Mouse (Mus musculus) hindbrain, embryonic 12.5 days (tissue): Measurements from ENCODE around the gene Sprr2j-ps. TPM values are rescaled to one million over a fixed set of nuclear protein-coding genes. Genes with fewer than 3 reads are reported as not detected.

Experiments
- ATAC-seq: fragments of 200-750 bp; cut with Nextera tagmentation; 2 replicates; pipeline ENCODE4 v1.8.0; 2017; ENCODE audit warnings: moderate TSS enrichment; ENCODE audit not compliant: low FRiP score
- H3K27ac ChIP-seq: fragments of 300-500 bp; sonication (generic); 2 replicates; pipeline ENCODE4 v1.5.1; 2016; ENCODE audit warnings: mild to moderate bottlenecking
- H3K27me3 ChIP-seq: fragments of 300-500 bp; sonication (generic); 2 replicates; pipeline ENCODE4 v1.6.1; 2016; ENCODE audit warnings: mild to moderate bottlenecking
- H3K36me3 ChIP-seq: fragments of 300-500 bp; sonication (generic); 2 replicates; pipeline ENCODE4 v1.6.1; 2016; ENCODE audit warnings: mild to moderate bottlenecking
- H3K4me1 ChIP-seq: fragments of 300-500 bp; sonication (generic); 2 replicates; pipeline ENCODE4 v1.6.1; 2016
- H3K4me2 ChIP-seq: fragments of 300-500 bp; sonication (generic); replicated peaks from 2 replicates; pipeline ENCODE4 v1.6.1; 2016; ENCODE audit warnings: mild to moderate bottlenecking
- H3K4me3 ChIP-seq: fragments of 300-500 bp; sonication (generic); 2 replicates; pipeline ENCODE4 v1.5.1; 2016; ENCODE audit warnings: mild to moderate bottlenecking
- H3K9ac ChIP-seq: fragments of 300-500 bp; sonication (generic); 2 replicates; pipeline ENCODE4 v1.6.1; 2016; ENCODE audit warnings: mild to moderate bottlenecking, moderate library complexity
- H3K9me3 ChIP-seq: fragments of 300-500 bp; sonication (generic); replicated peaks from 2 replicates; pipeline ENCODE4 v1.6.1; 2016; ENCODE audit warnings: mild to moderate bottlenecking
- WGBS: fragments of 180-500 bp; shearing (Covaris S2); methylation state at CpG from one replicate; pipeline ENCODE4 v1.1.7; 2016; 5-methylcytosine and 5-hydroxymethylcytosine counted together
- polyA plus RNA-seq: library from polyadenylated mRNA; unstranded; fragments of >200 nt; fragmentation: Nextera tagmentation; extraction: Ambion mirVana; gene quantifications from 2 replicates; pipeline ENCODE4 v1.2.1, GENCODE M21; 2016

Sprr2j-ps gene
- not detected in 2 replicates for polyA plus RNA-seq

GRCm38 (mm10) chr3:92417782-92418181 lies at the start of gene Sprr2j-ps:
Gene Sprr2j-ps, plus strand, starts transcription at chr3:92418082.
- Histone ChIP-seq H3K27ac (no peak within 1 kb of the TSS), H3K9ac (no peak within 1 kb of the TSS), H3K36me3 (no peaks in the 10 kb centered on the region), H3K4me2 (no peak within 1 kb of the TSS), H3K9me3 (no peaks in the 10 kb centered on the region), H3K4me3 (no peak within 1 kb of the TSS), H3K27me3 (no peaks in the 10 kb centered on the region), H3K4me1 (no peaks in the 10 kb centered on the region)
- ATAC-seq, result no peak
- 90% methylated on average over 2 of the region's 2 CpGs for WGBS

GRCm38 (mm10) chr3:92373613-92374012 lies 44.3 kb upstream of the Sprr2j-ps start:
- H3K27me3 ChIP-seq, result no peaks in the 10 kb centered on the region
- no peak overlapping the region for H3K4me3 ChIP-seq
- H3K4me1 ChIP-seq, result no peaks in the 10 kb centered on the region
- H3K4me2 ChIP-seq, result no peak overlapping the region
- ATAC-seq, result no peak
- WGBS, result 76% methylated on average over 2 of the region's 2 CpGs
- no peaks in the 10 kb centered on the region for H3K9me3 ChIP-seq
- H3K27ac ChIP-seq, result no peak overlapping the region
- H3K9ac ChIP-seq, result no peak overlapping the region
- no peaks in the 10 kb centered on the region for H3K36me3 ChIP-seq

DNA sequence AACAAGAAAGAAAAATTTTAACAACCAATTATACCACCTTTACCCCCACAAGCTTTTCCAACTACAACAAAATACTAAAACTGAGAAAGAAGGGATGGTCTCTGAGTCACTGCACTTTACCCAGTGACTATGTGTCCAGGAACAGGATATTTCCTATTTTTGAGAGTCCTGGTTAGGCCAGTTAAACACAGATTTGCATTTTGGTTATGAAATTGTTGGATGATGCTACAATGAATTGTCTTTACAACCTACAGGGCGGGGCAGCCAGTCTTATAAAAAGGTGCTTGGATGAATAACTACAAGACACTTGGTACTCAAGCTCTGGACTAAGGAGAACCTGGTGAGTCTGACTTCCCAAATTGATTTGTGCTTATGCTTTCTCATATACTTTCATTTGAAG lies 32.5 kb upstream of the Sprr2j-ps start, which contains the start of gene Sprr2h:
Gene Sprr2h (plus strand): TSS at position 301 of the 400 bp plus-strand sequence.
- Histone ChIP-seq H3K27me3 (no peaks in the 10 kb centered on the region), H3K9me3 (no peaks in the 10 kb centered on the region), H3K36me3 (no peaks in the 10 kb centered on the region), H3K27ac (no peak within 1 kb of the TSS), H3K4me2 (no peak within 1 kb of the TSS), H3K9ac (no peak within 1 kb of the TSS), H3K4me3 (no peak within 1 kb of the TSS), H3K4me1 (no peaks in the 10 kb centered on the region)
- 96% methylated on average over 1 of the region's 1 CpGs for WGBS
- ATAC-seq, result no peak

GRCm38 (mm10) chr3:92394301-92394700 lies 23.6 kb upstream of the Sprr2j-ps start:
- no peak overlapping the region for H3K27ac ChIP-seq
- ATAC-seq, result no peak
- 54% methylated on average over 1 of the region's 1 CpGs for WGBS

GRCm38 (mm10) chr3:92407691-92408090 lies 10.2 kb upstream of the Sprr2j-ps start, which contains the start of gene Sprr2i:
Gene Sprr2i, plus strand, starts transcription at chr3:92407991.
- ATAC-seq, result no peak
- 89% methylated on average over 2 of the region's 2 CpGs for WGBS

More at GRCm38 (mm10) chr3:92394301-92394700, 23.6 kb upstream of the Sprr2j-ps start:
- H3K9me3 ChIP-seq, result no peaks in the 10 kb centered on the region
- no peaks in the 10 kb centered on the region for H3K36me3 ChIP-seq
- H3K4me3 ChIP-seq, result no peak overlapping the region
- H3K27me3 ChIP-seq, result no peaks in the 10 kb centered on the region
- H3K9ac ChIP-seq, result no peak overlapping the region
- no peak overlapping the region for H3K4me2 ChIP-seq
- H3K4me1 ChIP-seq, result no peaks in the 10 kb centered on the region

GRCm38 (mm10) chr3:92429323-92429722 lies 11.4 kb downstream of the Sprr2j-ps start, which contains the start of gene Gm9774:
Gene Gm9774, minus strand, starts transcription at chr3:92429423.
- H3K27ac ChIP-seq, result no peak within 1 kb of the TSS
- H3K27me3 ChIP-seq, result no peaks in the 10 kb centered on the region
- no peaks in the 10 kb centered on the region for H3K4me1 ChIP-seq
- H3K9me3 ChIP-seq, result no peaks in the 10 kb centered on the region
- no peak within 1 kb of the TSS for H3K4me3 ChIP-seq
- no peak within 1 kb of the TSS for H3K4me2 ChIP-seq
- H3K9ac ChIP-seq, result no peak within 1 kb of the TSS
- H3K36me3 ChIP-seq, result no peaks in the 10 kb centered on the region
- ATAC-seq, result no peak
- 93% methylated on average over 6 of the region's 6 CpGs for WGBS

More at GRCm38 (mm10) chr3:92407691-92408090, 10.2 kb upstream of the Sprr2j-ps start, which contains the start of gene Sprr2i:
- Histone ChIP-seq H3K27ac (no peak within 1 kb of the TSS), H3K9me3 (no peaks in the 10 kb centered on the region), H3K9ac (no peak within 1 kb of the TSS), H3K4me1 (no peaks in the 10 kb centered on the region), H3K4me2 (no peak within 1 kb of the TSS), H3K36me3 (no peaks in the 10 kb centered on the region), H3K27me3 (no peaks in the 10 kb centered on the region), H3K4me3 (no peak within 1 kb of the TSS)

GRCm38 (mm10) chr3:92432282-92432681 lies 14.4 kb downstream of the Sprr2j-ps start, which contains the start of gene Sprr2k:
Gene Sprr2k, plus strand, starts transcription at chr3:92432582.
- ATAC-seq, result no peak
- Histone ChIP-seq H3K27me3 (no peaks in the 10 kb centered on the region), H3K4me1 (no peaks in the 10 kb centered on the region), H3K36me3 (no peaks in the 10 kb centered on the region), H3K27ac (no peak within 1 kb of the TSS), H3K4me2 (no peak within 1 kb of the TSS), H3K9ac (no peak within 1 kb of the TSS), H3K4me3 (no peak within 1 kb of the TSS), H3K9me3 (no peaks in the 10 kb centered on the region)
- WGBS, result 91% methylated on average over 2 of the region's 2 CpGs

DNA sequence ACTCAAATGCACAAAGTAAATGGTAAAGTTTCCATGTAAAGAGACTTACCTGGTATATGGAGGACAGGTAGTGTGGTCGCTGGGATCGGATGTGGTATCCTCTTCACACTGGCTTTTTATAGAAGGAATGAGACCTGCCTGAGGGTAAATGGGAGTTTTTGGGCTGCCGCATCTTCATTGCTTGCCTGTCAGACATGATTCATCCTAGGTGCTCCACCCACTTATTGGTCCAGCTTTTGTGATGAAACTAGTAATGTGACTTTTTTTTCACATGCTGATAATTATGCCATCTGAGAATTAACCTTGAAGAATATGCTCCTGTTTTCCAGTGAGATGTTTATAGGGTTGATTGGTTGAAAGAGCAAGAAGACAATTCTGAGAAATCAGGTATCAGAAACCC lies 20.8 kb downstream of the Sprr2j-ps start, which contains the start of gene Sprr1b:
Gene Sprr1b (minus strand): TSS at position 101 of the 400 bp plus-strand sequence.
- ATAC-seq, result no peak
- Histone ChIP-seq H3K4me1 (no peaks in the 10 kb centered on the region), H3K27ac (no peak within 1 kb of the TSS), H3K27me3 (no peaks in the 10 kb centered on the region), H3K36me3 (no peaks in the 10 kb centered on the region), H3K9me3 (no peaks in the 10 kb centered on the region), H3K4me2 (no peak within 1 kb of the TSS), H3K4me3 (no peak within 1 kb of the TSS), H3K9ac (no peak within 1 kb of the TSS)
- WGBS, result 92% methylated on average over 3 of the region's 3 CpGs

DNA sequence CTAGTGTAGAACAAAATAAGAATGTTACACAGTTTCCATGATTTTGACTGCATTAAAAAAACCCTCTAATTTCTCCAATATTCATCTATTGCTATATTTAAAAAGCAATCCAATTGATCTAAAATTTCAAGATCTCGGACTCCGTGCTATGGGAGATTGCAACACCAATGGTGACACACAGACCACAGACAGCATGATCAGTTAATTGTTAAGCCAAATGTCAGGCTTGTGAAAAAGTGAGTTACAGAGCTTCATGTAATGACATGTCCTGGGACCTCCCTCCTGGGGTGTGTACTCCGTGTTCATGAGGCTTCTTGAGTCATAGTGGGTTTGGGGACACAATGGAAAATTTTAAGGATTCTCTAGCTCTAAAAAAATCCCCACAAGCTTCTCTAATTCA lies 22.3 kb downstream of the Sprr2j-ps start:
- H3K9ac ChIP-seq, result no peak overlapping the region
- no peak overlapping the region for H3K4me2 ChIP-seq
- no peaks in the 10 kb centered on the region for H3K36me3 ChIP-seq
- no peak for ATAC-seq
- no peak overlapping the region for H3K27ac ChIP-seq
- 92% methylated on average over 3 of the region's 3 CpGs for WGBS
- no peaks in the 10 kb centered on the region for H3K9me3 ChIP-seq
- H3K4me1 ChIP-seq, result no peaks in the 10 kb centered on the region
- H3K4me3 ChIP-seq, result no peak overlapping the region
- H3K27me3 ChIP-seq, result no peaks in the 10 kb centered on the region

- Histone ChIP-seq H3K9ac (no peak overlapping the region), H3K27me3 (no peaks in the 10 kb centered on the region), H3K9me3 (no peaks in the 10 kb centered on the region), H3K36me3 (no peaks in the 10 kb centered on the region), H3K4me2 (no peak overlapping the region), H3K4me3 (no peak overlapping the region), H3K27ac (no peak overlapping the region), H3K4me1 (no peaks in the 10 kb centered on the region)
- WGBS, result 85% methylated on average over 5 of the region's 5 CpGs
- ATAC-seq, result no peak
Measured at GRCm38 (mm10) chr3:92455151-92455550, 37.3 kb downstream of the Sprr2j-ps start.

GRCm38 (mm10) chr3:92458620-92459019 lies 40.7 kb downstream of the Sprr2j-ps start, which contains the start of gene Sprr3:
Gene Sprr3, minus strand, starts transcription at chr3:92458720.
- Histone ChIP-seq H3K27me3 (no peaks in the 10 kb centered on the region), H3K27ac (no peak within 1 kb of the TSS), H3K9me3 (no peaks in the 10 kb centered on the region), H3K4me2 (no peak within 1 kb of the TSS), H3K4me3 (no peak within 1 kb of the TSS), H3K9ac (no peak within 1 kb of the TSS), H3K4me1 (no peaks in the 10 kb centered on the region), H3K36me3 (no peaks in the 10 kb centered on the region)
- ATAC-seq, result no peak
- WGBS, result 67% methylated on average over 2 of the region's 2 CpGs

GRCm38 (mm10) chr3:92466576-92466975 lies 48.7 kb downstream of the Sprr2j-ps start:
- Histone ChIP-seq H3K9me3 (no peaks in the 10 kb centered on the region), H3K9ac (no peak overlapping the region), H3K27me3 (no peaks in the 10 kb centered on the region), H3K4me3 (no peak overlapping the region), H3K4me1 (no peaks in the 10 kb centered on the region), H3K4me2 (no peak overlapping the region), H3K36me3 (no peaks in the 10 kb centered on the region), H3K27ac (no peak overlapping the region)
- no peak for ATAC-seq
- WGBS, result 90% methylated on average over 1 of the region's 1 CpGs

- no peak for ATAC-seq
- Histone ChIP-seq H3K9me3 (no peaks in the 10 kb centered on the region), H3K4me1 (no peaks in the 10 kb centered on the region), H3K4me3 (no peak overlapping the region), H3K4me2 (no peak overlapping the region), H3K36me3 (no peaks in the 10 kb centered on the region), H3K27ac (no peak overlapping the region), H3K27me3 (no peaks in the 10 kb centered on the region), H3K9ac (no peak overlapping the region)
Measured at GRCm38 (mm10) chr3:92467424-92467823, 49.5 kb downstream of the Sprr2j-ps start.
